Mouse (Mus musculus) stomach, postnatal 0 days (tissue): ENCODE results near the gene Gm7876. TPM values are rescaled to one million over a fixed set of nuclear protein-coding genes. Genes with fewer than 3 reads are reported as not detected.
"Not testable (repeated sequence)": the region's sequence is repeated elsewhere in the genome, so short reads cannot be mapped to it uniquely, and the experiment has no call there.

ENCODE experiments used
- ATAC-seq: fragments of 200-750 bp; cut with Nextera tagmentation; 2 replicates; pipeline ENCODE4 v1.8.0; 2017; ENCODE audit not compliant: low FRiP score, low TSS enrichment
- DNase-seq: peaks from one replicate; pipeline ENCODE4 v3.0.0-alpha.2; 2016; ENCODE audit warnings: low spot score
- H3K27ac ChIP-seq: fragments of 300-500 bp; sonication (generic); replicated peaks from 2 replicates; pipeline ENCODE4 v1.5.1; 2014; ENCODE audit warnings: mild to moderate bottlenecking, control low read depth
- H3K27me3 ChIP-seq: fragments of 300-500 bp; sonication (generic); 2 replicates; pipeline ENCODE4 v1.6.1; 2014; ENCODE audit warnings: low read length; ENCODE audit not compliant: control insufficient read depth, insufficient read depth
- H3K36me3 ChIP-seq: fragments of 300-500 bp; sonication (generic); 2 replicates; pipeline ENCODE4 v1.6.1; 2014; ENCODE audit warnings: low read length, mixed read lengths; ENCODE audit not compliant: control insufficient read depth, insufficient read depth
- H3K4me1 ChIP-seq: fragments of 300-500 bp; sonication (generic); replicated peaks from 2 replicates; pipeline ENCODE4 v1.6.1; 2014; ENCODE audit warnings: antibody characterized with exemption; ENCODE audit not compliant: control insufficient read depth, insufficient read depth
- H3K4me2 ChIP-seq: fragments of 300-500 bp; sonication (generic); replicated peaks from 2 replicates; pipeline ENCODE4 v1.6.1; 2014; ENCODE audit warnings: low read depth, mild to moderate bottlenecking, control low read depth, moderate library complexity
- H3K4me3 ChIP-seq: fragments of 300-500 bp; sonication (generic); 2 replicates; pipeline ENCODE4 v1.5.1; 2014; ENCODE audit warnings: low read depth, low read length, control low read depth
- H3K9ac ChIP-seq: fragments of 300-500 bp; sonication (generic); 2 replicates; pipeline ENCODE4 v1.6.1; 2014; ENCODE audit warnings: mild to moderate bottlenecking, low read length, control low read depth, mixed read lengths
- H3K9me3 ChIP-seq: fragments of 300-500 bp; sonication (generic); 2 replicates; pipeline ENCODE4 v1.6.1; 2016; ENCODE audit warnings: low read length; ENCODE audit not compliant: control insufficient read depth
- WGBS: fragments of 180-500 bp; shearing (Covaris S2); extraction: QIAGEN DNeasy Blood & Tissue Kit; methylation state at CpG from one replicate; pipeline ENCODE4 v1.1.7; 2014; 5-methylcytosine and 5-hydroxymethylcytosine counted together
- polyA plus RNA-seq: library from polyadenylated mRNA; unstranded; fragments of >200 nt; fragmentation: Nextera tagmentation; extraction: Ambion mirVana; gene quantifications from 2 replicates; pipeline ENCODE4 v1.2.1, GENCODE M21; 2015

The Gm7876 gene
- polyA plus RNA-seq, result not detected in 2 replicates

GRCm38 (mm10) chr14:4708938-4709337, at the start of gene Gm7876:
Gene Gm7876 (plus strand): TSS chr14:4709238.
- WGBS, result 78% methylated on average over 1 of the region's 2 CpGs
- H3K9ac ChIP-seq, H3K4me1 ChIP-seq, H3K9me3 ChIP-seq, DNase-seq, H3K27ac ChIP-seq, H3K4me3 ChIP-seq, H3K4me2 ChIP-seq, H3K36me3 ChIP-seq, ATAC-seq, H3K27me3 ChIP-seq: not testable (repeated sequence)

GRCm38 (mm10) chr14:4663892-4664291, 45.1 kb upstream of the Gm7876 start, which contains the start of gene Gm3239:
Gene Gm3239 (plus strand): TSS chr14:4664192.
- H3K4me3 ChIP-seq, H3K4me1 ChIP-seq, ATAC-seq, DNase-seq, H3K9me3 ChIP-seq, H3K9ac ChIP-seq, H3K4me2 ChIP-seq, H3K27me3 ChIP-seq, H3K27ac ChIP-seq, H3K36me3 ChIP-seq: not testable (repeated sequence)
- WGBS, result no CpG with 5 or more reads among the region's 2 CpGs

GRCm38 (mm10) chr14:4726038-4726880, 17.2 kb downstream of the Gm7876 start, which contains the start of gene Gm3252:
Gene Gm3252 (plus strand): TSS chr14:4726775.
- H3K9me3 ChIP-seq, H3K27me3 ChIP-seq, H3K9ac ChIP-seq, H3K4me2 ChIP-seq, H3K4me3 ChIP-seq, H3K4me1 ChIP-seq, H3K36me3 ChIP-seq, H3K27ac ChIP-seq, ATAC-seq: not testable (repeated sequence)
- WGBS, result 7% methylated on average over 7 of the region's 47 CpGs
- peak; percentile 5 for DNase-seq

Other genes starting within 250 kb of the Gm7876 start
- gene Gm3182, start 227.5 kb upstream of the Gm7876 start, polyA plus RNA-seq, result not detected in 2 replicates
- gene Gm3047, start 153.8 kb upstream of the Gm7876 start, polyA plus RNA-seq, result not detected in 2 replicates
- gene Gm8159, start 76.9 kb upstream of the Gm7876 start, polyA plus RNA-seq, result not detected in 2 replicates
- not detected in 2 replicates for gene Gm3239, start 45.0 kb upstream of the Gm7876 start, polyA plus RNA-seq
- not detected in 2 replicates for gene Gm3252, start 17.5 kb downstream of the Gm7876 start, polyA plus RNA-seq
- not detected in 2 replicates for gene Gm9602, start 67.1 kb downstream of the Gm7876 start, polyA plus RNA-seq
- not detected in 2 replicates for gene Gm3269, start 128.9 kb downstream of the Gm7876 start, polyA plus RNA-seq
- 0.32 TPM in 1 of 2 replicates, not detected in the other for gene Gm3264, start 146.3 kb downstream of the Gm7876 start, polyA plus RNA-seq
- not detected in 2 replicates for gene Gm3278, start 183.2 kb downstream of the Gm7876 start, polyA plus RNA-seq